Mouse (Mus musculus): ENCODE measurements at regions not wholly inside any gene's neighbourhood (a gene's known extent, or its start where the extent isn't known, plus 50 kb on each side); places are given as distances from the start of the nearest gene placed in this dataset.
A peak's percentile ranks its signal among the peaks of the same experiment; 100 is the strongest.
"Not testable (repeated sequence)": the region's sequence is repeated elsewhere in the genome, so short reads cannot be mapped to it uniquely, and the experiment has no call there.

- Histone ChIP-seq H3K4me3 (replicated peaks; ENCODE audit: control insufficient read depth, low read depth, low read length) (no peak overlapping the region), H3K27ac (ENCODE audit: control insufficient read depth, insufficient read depth, low read depth, low read length, poor library complexity) (no peak overlapping the region; the same call in 1 of the 2 replicates), H3K4me1 (ENCODE audit: control insufficient read depth, insufficient read depth, low read length) (peaks cover 7% of the 10 kb centered on the region)
- TF ChIP-seq POLR2A (IDR thresholded peaks at IDR 0.05; ENCODE audit: borderline replicate concordance, control insufficient read depth, low read depth, low read length) = no peak
- TF ChIP-seq CTCF (IDR thresholded peaks at IDR 0.05; ENCODE audit: control insufficient read depth, insufficient read depth, low read length) = no peak
- 26% methylated on average over 1 of the region's 1 CpGs for WGBS
Measured at GRCm38 (mm10) chr8:126869464-126869850, 76.2 kb downstream of the Tomm20 start.

GRCm38 (mm10) chr8:126868831-126869463 is 76.7 kb downstream of the Tomm20 start:
- H3K4me1 ChIP-seq (ENCODE audit: control insufficient read depth, insufficient read depth, low read length) = peaks cover 7% of the 10 kb centered on the region
- H3K27ac ChIP-seq (ENCODE audit: control insufficient read depth, insufficient read depth, low read depth, low read length, poor library complexity) = no peak overlapping the region
- 38% methylated on average over 3 of the region's 3 CpGs for WGBS
- no peak for TF ChIP-seq CTCF (IDR thresholded peaks at IDR 0.05; ENCODE audit: control insufficient read depth, insufficient read depth, low read length)
- TF ChIP-seq POLR2A (IDR thresholded peaks at IDR 0.05; ENCODE audit: borderline replicate concordance, control insufficient read depth, low read depth, low read length) = no peak
- no peak overlapping the region for H3K4me3 ChIP-seq (replicated peaks; ENCODE audit: control insufficient read depth, low read depth, low read length)

GRCm38 (mm10) chr8:126867121-126867988 is 78.3 kb downstream of the Tomm20 start:
- 0 out of 2 replicates have a peak overlapping the region, but pooled peaks have one; percentile 7 for H3K27ac ChIP-seq (ENCODE audit: control insufficient read depth, insufficient read depth, low read depth, low read length, poor library complexity)
- TF ChIP-seq CTCF (IDR thresholded peaks at IDR 0.05; ENCODE audit: control insufficient read depth, insufficient read depth, low read length) = no peak
- TF ChIP-seq POLR2A (IDR thresholded peaks at IDR 0.05; ENCODE audit: borderline replicate concordance, control insufficient read depth, low read depth, low read length) = no peak
- H3K4me1 ChIP-seq (ENCODE audit: control insufficient read depth, insufficient read depth, low read length) = peaks cover 7% of the 10 kb centered on the region

GRCm38 (mm10) chr8:126864314-126864948 is 81.2 kb downstream of the Tomm20 start:
- Histone ChIP-seq H3K27ac (ENCODE audit: control insufficient read depth, insufficient read depth, low read depth, low read length, poor library complexity) (no peak overlapping the region), H3K4me3 (replicated peaks; ENCODE audit: control insufficient read depth, low read depth, low read length) (no peak overlapping the region)

More at GRCm38 (mm10) chr8:126867121-126867988, 78.3 kb downstream of the Tomm20 start:
- WGBS = 31% methylated on average over 14 of the region's 14 CpGs
- H3K4me3 ChIP-seq (replicated peaks; ENCODE audit: control insufficient read depth, low read depth, low read length) = no peak overlapping the region

GRCm38 (mm10) chr8:126863661-126864060 is 82.0 kb downstream of the Tomm20 start:
- H3K4me3 ChIP-seq (replicated peaks; ENCODE audit: control insufficient read depth, low read depth, low read length); H3K4me1 ChIP-seq (ENCODE audit: control insufficient read depth, insufficient read depth, low read length); H3K27ac ChIP-seq (ENCODE audit: control insufficient read depth, insufficient read depth, low read depth, low read length, poor library complexity): not testable (repeated sequence)
- 50% methylated on average over 1 of the region's 1 CpGs for WGBS

More at GRCm38 (mm10) chr8:126864314-126864948, 81.2 kb downstream of the Tomm20 start:
- peaks cover 7% of the 10 kb centered on the region for H3K4me1 ChIP-seq (ENCODE audit: control insufficient read depth, insufficient read depth, low read length)
- WGBS = 80% methylated on average over 10 of the region's 10 CpGs
- no peak for TF ChIP-seq CTCF (IDR thresholded peaks at IDR 0.05; ENCODE audit: control insufficient read depth, insufficient read depth, low read length)
- no peak for TF ChIP-seq POLR2A (IDR thresholded peaks at IDR 0.05; ENCODE audit: borderline replicate concordance, control insufficient read depth, low read depth, low read length)

- TF ChIP-seq CTCF (IDR thresholded peaks at IDR 0.05; ENCODE audit: control insufficient read depth, insufficient read depth, low read length) (no peak), POLR2A (IDR thresholded peaks at IDR 0.05; ENCODE audit: borderline replicate concordance, control insufficient read depth, low read depth, low read length) (no peak)
- WGBS = 78% methylated on average over 8 of the region's 8 CpGs
- peaks cover 7% of the 10 kb centered on the region for H3K4me1 ChIP-seq (ENCODE audit: control insufficient read depth, insufficient read depth, low read length)
Measured at GRCm38 (mm10) chr8:126861754-126862153, 83.9 kb downstream of the Tomm20 start.

GRCm38 (mm10) chr8:126860630-126861029 is 85.0 kb downstream of the Tomm20 start:
- TF ChIP-seq CTCF (IDR thresholded peaks at IDR 0.05; ENCODE audit: control insufficient read depth, insufficient read depth, low read length) = no peak
- no peak for TF ChIP-seq POLR2A (IDR thresholded peaks at IDR 0.05; ENCODE audit: borderline replicate concordance, control insufficient read depth, low read depth, low read length)
- 84% methylated on average over 7 of the region's 7 CpGs for WGBS
- peaks cover 7% of the 10 kb centered on the region for H3K4me1 ChIP-seq (ENCODE audit: control insufficient read depth, insufficient read depth, low read length)
- no peak overlapping the region for H3K27ac ChIP-seq (ENCODE audit: control insufficient read depth, insufficient read depth, low read depth, low read length, poor library complexity)
- no peak overlapping the region for H3K4me3 ChIP-seq (replicated peaks; ENCODE audit: control insufficient read depth, low read depth, low read length)

More at GRCm38 (mm10) chr8:126861754-126862153, 83.9 kb downstream of the Tomm20 start:
- H3K27ac ChIP-seq (ENCODE audit: control insufficient read depth, insufficient read depth, low read depth, low read length, poor library complexity) = no peak overlapping the region
- H3K4me3 ChIP-seq (replicated peaks; ENCODE audit: control insufficient read depth, low read depth, low read length) = no peak overlapping the region

All from bone marrow, adult 2 months (tissue).